In the genomic region with DNA sequence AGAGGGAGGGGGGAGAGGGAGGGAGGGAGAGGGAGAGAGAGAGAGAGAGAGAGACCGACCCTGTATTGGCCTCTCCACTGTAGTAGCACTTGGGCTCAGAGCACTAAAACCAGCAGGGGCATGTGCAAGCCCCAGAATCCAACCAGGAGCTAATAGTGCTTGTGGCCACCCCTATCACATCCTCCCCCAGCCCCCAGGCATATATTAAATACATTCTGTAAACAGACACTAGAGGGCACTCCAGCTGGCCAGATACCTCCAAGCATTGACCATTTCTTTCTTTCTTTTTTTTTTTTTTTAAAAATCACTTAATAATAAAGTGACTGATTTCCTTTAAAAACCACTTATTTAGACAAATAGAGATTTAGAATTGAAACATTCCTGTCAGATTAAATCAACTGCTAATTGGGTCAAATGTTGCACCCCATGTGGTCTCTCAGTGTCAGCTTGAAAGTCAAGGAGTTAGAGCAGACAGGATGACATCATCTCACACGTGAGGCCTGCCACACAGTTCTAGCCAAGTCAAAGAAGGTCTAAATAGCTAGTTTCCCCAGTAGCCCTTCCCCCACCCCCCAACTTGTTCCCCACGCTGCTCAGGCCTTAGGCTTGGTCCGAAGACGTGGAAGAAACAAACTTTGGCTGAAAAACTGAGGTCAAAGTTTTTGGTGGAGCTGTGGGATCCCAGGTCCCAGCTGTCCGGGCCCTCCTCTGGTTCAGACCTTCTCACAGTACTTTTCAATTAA, we compare ENCODE assay signal across 9 mouse cellular contexts.
DNase-seq lines count a peak whose midpoint lies in the region; ATAC-seq and TF ChIP-seq lines count a peak whose summit lies in the region.
"Had no signal": no experiment of that assay in that cellular context is flagged by ENCODE, and none has a peak within 500 bp of the region (broad histone marks: within the 10 kb centered on the region; RNA-seq: fewer than 3 reads in every experiment).

No protein-coding gene starts in this region.

- no peak overlapping the region for H3K4me3 ChIP-seq in hindbrain, embryonic 16.5 days (ENCODE audit: low read length)
- no peak overlapping the region for H3K4me3 ChIP-seq in liver, embryonic 14.5 days (ENCODE audit: insufficient read depth in 1 of 2, low read depth in 2 of 2, low read length in 2 of 2)
- H3K4me3 ChIP-seq: embryonic facial prominence, embryonic 13.5 days had no signal

- TF ChIP-seq EP300 in liver, embryonic 14.5 days (IDR thresholded peaks at IDR 0.05; ENCODE audit: low read depth) = no peak

- WGBS in hindbrain, embryonic 16.5 days = 25% methylated on average over 6 of the region's 6 CpGs
- 45% methylated on average over 6 of the region's 6 CpGs for WGBS in liver, embryonic 14.5 days (ENCODE audit: insufficient replicate concordance)

- no peaks in the 10 kb centered on the region for H3K9me3 ChIP-seq in hindbrain, embryonic 16.5 days (ENCODE audit: control insufficient read depth, low read length)
- H3K9me3 ChIP-seq in liver, embryonic 14.5 days (ENCODE audit: control insufficient read depth, low read length) = no peaks in the 10 kb centered on the region
- H3K9me3 ChIP-seq: embryonic facial prominence, embryonic 13.5 days had no signal

- H3K36me3 ChIP-seq in hindbrain, embryonic 16.5 days (ENCODE audit: control insufficient read depth, insufficient read depth, low read length) = no peaks in the 10 kb centered on the region
- H3K36me3 ChIP-seq in liver, embryonic 14.5 days (replicated peaks; ENCODE audit: control insufficient read depth, insufficient read depth, low read depth) = no peaks in the 10 kb centered on the region
- H3K36me3 ChIP-seq: embryonic facial prominence, embryonic 13.5 days had no signal

- no peak overlapping the region for H3K9ac ChIP-seq in hindbrain, embryonic 16.5 days (ENCODE audit: low read depth, low read length)
- no peak overlapping the region for H3K9ac ChIP-seq in liver, embryonic 14.5 days (replicated peaks)
- H3K9ac ChIP-seq: embryonic facial prominence, embryonic 13.5 days had no signal

- peaks cover 2% of the 10 kb centered on the region for H3K4me1 ChIP-seq in hindbrain, embryonic 16.5 days (ENCODE audit: control insufficient read depth, insufficient read depth, low read depth, low read length)
- H3K4me1 ChIP-seq in liver, embryonic 14.5 days (replicated peaks; ENCODE audit: control insufficient read depth in 2 of 2, insufficient read depth in 2 of 2, low read length in 1 of 2) = peaks cover 2 to 27% of the 10 kb centered on the region in 2 experiments

- DNase-seq in heart, adult 8-10 months (ENCODE audit: low spot score) = peak; percentile 19
- no peak for DNase-seq in heart, postnatal 36 days
- DNase-seq in adipocyte (ENCODE audit: low spot score) = peak; percentile 79
- no peak for DNase-seq in liver, embryonic 14.5 days (ENCODE audit: low read depth in 3 of 3, low spot score in 3 of 3)
- DNase-seq in right cerebral cortex, postnatal 25 days = no peak
- no peak for DNase-seq in frontal cortex, postnatal 25 days (ENCODE audit: low spot score in 2 of 2)

- ATAC-seq in hindbrain, embryonic 16.5 days = peak; percentile 66
- no peak for ATAC-seq in liver, embryonic 14.5 days (ENCODE audit: insufficient read depth)
- ATAC-seq in inflammation-experienced regulatory T-cells, adult 6 months = no peak

- no peak overlapping the region for H3K4me2 ChIP-seq in hindbrain, embryonic 16.5 days (ENCODE audit: low read length)
- H3K4me2 ChIP-seq in liver, embryonic 14.5 days (ENCODE audit: low read depth) = no peak overlapping the region
- H3K4me2 ChIP-seq: embryonic facial prominence, embryonic 13.5 days had no signal

- no peak overlapping the region for H3K27ac ChIP-seq in hindbrain, embryonic 16.5 days (ENCODE audit: low read depth, low read length)
- H3K27ac ChIP-seq in liver, embryonic 14.5 days = no peak overlapping the region
- H3K27ac ChIP-seq: embryonic facial prominence, embryonic 13.5 days had no signal

- intact Hi-C loops in heart, postnatal 36 days (cut with DNase I) = loop anchor here (1.0 to 5.0 kb wide), 3 partner anchors 123 to 211 kb away; a partner anchor contains a TSS

- TF ChIP-seq CTCF in liver, embryonic 14.5 days (IDR thresholded peaks at IDR 0.05; ENCODE audit: low read depth) = peak; percentile 39

- H3K27me3 ChIP-seq in hindbrain, embryonic 16.5 days (replicated peaks; ENCODE audit: control insufficient read depth, insufficient read depth, low read length) = no peaks in the 10 kb centered on the region
- no peaks in the 10 kb centered on the region for H3K27me3 ChIP-seq in liver, embryonic 14.5 days (ENCODE audit: control insufficient read depth, insufficient read depth, low read length)

Comparison
In these comparisons a context has a peak if more than half of its experiments do, and no peak if none do; other contexts are left out.
1. DNase-seq: peak in heart, adult 8-10 months (single experiment) and adipocyte (single experiment); none in heart, postnatal 36 days (0 of 2), liver, embryonic 14.5 days (0 of 3), right cerebral cortex, postnatal 25 days (single experiment) and frontal cortex, postnatal 25 days (0 of 2).